Mouse (Mus musculus) kidney, adult 2 months (tissue): Measurements from ENCODE around the gene Ttc30a1. TPM values are rescaled to one million over a fixed set of nuclear protein-coding genes. Genes with fewer than 3 reads are reported as not detected.
"Not testable (repeated sequence)": the region's sequence is repeated elsewhere in the genome, so short reads cannot be mapped to it uniquely, and the experiment has no call there.

Source experiments
- DNase-seq: peaks from one replicate; pipeline ENCODE4 v3.0.0; 2021
- H3K27ac ChIP-seq: fragments of 200-500 bp; 2 replicates; pipeline ENCODE4 v1.5.1; 2012; ENCODE audit warnings: low read depth, low read length, control low read depth, inconsistent platforms; ENCODE audit not compliant: insufficient read depth
- H3K27me3 ChIP-seq: fragments of 200-500 bp; replicated peaks from 2 replicates; pipeline ENCODE4 v1.6.1; 2012; ENCODE audit warnings: mild to moderate bottlenecking, moderate library complexity, low read length, inconsistent platforms; ENCODE audit not compliant: control insufficient read depth, insufficient read depth
- H3K36me3 ChIP-seq: fragments of 200-500 bp; 2 replicates; pipeline ENCODE4 v1.6.1; 2012; ENCODE audit warnings: mild to moderate bottlenecking, moderate library complexity, low read length, inconsistent platforms; ENCODE audit not compliant: control insufficient read depth, insufficient read depth
- H3K4me1 ChIP-seq: fragments of 200-500 bp; 2 replicates; pipeline ENCODE4 v1.6.1; 2011; ENCODE audit warnings: low read length; ENCODE audit not compliant: control insufficient read depth, insufficient read depth
- H3K4me3 ChIP-seq: fragments of 200-500 bp; 2 replicates; pipeline ENCODE4 v1.5.1; 2011; ENCODE audit warnings: mild to moderate bottlenecking, low read depth, low read length, control low read depth; ENCODE audit not compliant: insufficient read depth
- CTCF ChIP-seq: fragments of 200-500 bp; conservative IDR thresholded peaks from 2 replicates; pipeline ENCODE4 v1.5.1; 2011; ENCODE audit warnings: low read depth, mild to moderate bottlenecking, control low read depth, low read length, moderate library complexity, mixed read lengths; ENCODE audit not compliant: insufficient read depth, insufficient read length
- POLR2A ChIP-seq: fragments of 200-500 bp; IDR thresholded peaks from one replicate; pipeline ENCODE4 v1.6.1; 2011; ENCODE audit warnings: low read depth, low read length, control low read depth
- WGBS: fragments of 180-500 bp; shearing (Covaris S2); methylation state at CpG from one replicate; pipeline ENCODE4 v1.1.7; 2018; 5-methylcytosine and 5-hydroxymethylcytosine counted together
- polyA plus RNA-seq: library from polyadenylated mRNA; depleted of rRNA; stranded (reverse); fragments of >200 nt; gene quantifications from 2 replicates; pipeline ENCODE4 v1.2.3, GENCODE M21; 2012

The Ttc30a1 gene
- polyA plus RNA-seq, 1 experiment, result 2.8 TPM

DNA sequence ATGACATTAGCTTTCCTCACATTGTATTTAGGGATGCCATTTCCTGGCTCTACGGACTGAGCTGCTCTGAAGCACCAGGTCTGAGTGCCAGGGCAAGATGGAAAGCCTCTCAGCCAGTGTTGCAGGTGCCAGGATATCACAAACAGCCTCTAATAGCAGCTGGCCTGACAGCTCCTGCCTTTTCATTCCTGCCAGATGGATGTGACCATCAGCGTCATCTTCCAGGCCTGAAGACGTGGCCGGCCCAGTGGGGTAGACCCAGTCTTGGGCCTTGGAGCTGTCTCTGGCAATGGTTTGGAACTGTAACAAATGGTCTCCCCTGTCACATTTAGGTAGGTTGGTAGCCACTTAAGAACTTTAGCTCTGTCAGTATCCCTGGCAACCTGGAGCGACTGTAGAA lies 28.4 kb downstream of the Ttc30a1 start:
- Histone ChIP-seq H3K4me1 (no peaks in the 10 kb centered on the region), H3K4me3 (no peak overlapping the region), H3K36me3 (no peaks in the 10 kb centered on the region), H3K27me3 (no peaks in the 10 kb centered on the region), H3K27ac (no peak overlapping the region)
- TF ChIP-seq CTCF (no peak), POLR2A (no peak)
- 94% methylated on average over 5 of the region's 5 CpGs for WGBS
- no peak for DNase-seq

DNA sequence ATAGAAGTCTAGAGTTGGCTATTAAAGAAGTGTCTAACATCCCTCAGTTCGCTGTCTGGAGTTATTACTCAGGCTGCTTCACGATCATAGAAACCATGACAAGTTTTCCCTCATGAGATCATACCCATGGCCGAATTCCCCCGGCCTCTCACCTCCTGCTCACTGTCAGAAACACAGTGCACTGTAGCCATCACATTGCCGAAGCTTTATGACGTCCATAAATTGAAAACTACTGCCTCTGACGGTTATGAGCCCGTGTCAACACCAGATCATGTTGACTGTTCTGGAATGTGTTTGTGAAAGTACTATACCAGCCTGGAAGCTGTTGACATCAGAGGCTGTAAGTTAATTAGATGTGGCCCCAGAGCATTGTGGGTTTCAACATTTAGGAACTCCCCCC lies 31.1 kb downstream of the Ttc30a1 start:
- H3K27ac ChIP-seq, result no peak overlapping the region
- no peaks in the 10 kb centered on the region for H3K4me1 ChIP-seq
- WGBS, result 77% methylated on average over 8 of the region's 8 CpGs
- H3K4me3 ChIP-seq, result no peak overlapping the region
- DNase-seq, result no peak
- H3K36me3 ChIP-seq, result no peaks in the 10 kb centered on the region
- TF ChIP-seq POLR2A, result no peak
- no peak for TF ChIP-seq CTCF
- no peaks in the 10 kb centered on the region for H3K27me3 ChIP-seq

DNA sequence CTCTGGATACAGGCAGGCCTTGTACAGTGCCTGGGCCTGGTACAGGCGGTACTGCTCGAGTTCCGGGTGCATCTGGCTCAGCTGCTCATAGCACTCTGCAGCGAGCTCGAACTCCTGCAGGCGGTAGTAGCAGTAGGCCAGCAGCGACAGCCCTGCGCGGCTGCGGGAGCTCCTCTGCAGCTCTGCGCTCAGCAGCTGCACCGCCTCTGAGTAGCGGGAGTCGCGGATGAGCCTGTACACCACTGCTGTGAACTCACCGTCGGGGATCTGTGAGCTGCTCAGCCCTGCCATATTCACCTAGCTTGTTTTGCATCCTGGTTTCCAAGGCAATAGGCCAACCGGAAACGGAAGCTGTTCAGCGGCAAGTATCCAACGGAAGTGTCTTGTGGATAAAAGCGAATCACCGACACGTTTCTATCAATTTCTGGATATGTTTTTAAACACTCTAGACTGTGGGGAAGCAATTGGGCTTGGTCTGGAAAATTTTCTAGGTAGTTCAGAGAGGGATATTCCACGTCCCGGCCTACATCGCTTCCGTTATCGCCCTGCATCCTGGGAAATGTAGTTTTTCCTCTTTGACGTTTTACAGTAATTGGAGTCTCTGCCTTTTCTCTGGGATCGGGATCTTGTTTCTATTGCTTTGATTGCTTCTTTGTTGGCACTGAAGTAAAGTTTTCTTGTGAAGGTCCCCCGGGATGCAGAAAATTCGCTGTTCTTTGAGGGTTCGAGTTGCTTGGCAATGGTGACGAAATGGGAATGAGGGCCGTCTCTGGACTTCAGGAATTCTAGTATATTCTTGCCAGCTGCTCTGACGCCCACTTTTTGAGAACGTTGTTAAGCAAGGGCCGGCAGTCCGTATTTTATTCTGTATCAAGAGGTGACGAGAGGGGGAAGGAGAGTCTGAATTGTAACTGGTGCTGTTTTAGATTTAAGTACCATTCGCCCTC lies 43.4 kb downstream of the Ttc30a1 start, which contains the start of gene Ttc30b:
Gene Ttc30b, minus strand, starts transcription at position 469 of the 947 bp plus-strand sequence.
- 4% methylated on average over 41 of the region's 42 CpGs for WGBS
- Histone ChIP-seq H3K4me1 (no peaks in the 10 kb centered on the region; the same call in 1 of the 2 replicates), H3K27me3 (no peaks in the 10 kb centered on the region), H3K36me3 (no peaks in the 10 kb centered on the region), H3K4me3 (peak within 1 kb of the TSS; percentile 49), H3K27ac (peak within 1 kb of the TSS; percentile 91)
- TF ChIP-seq CTCF, result no peak
- no peak for TF ChIP-seq POLR2A
- peak; percentile 90 for DNase-seq

DNA sequence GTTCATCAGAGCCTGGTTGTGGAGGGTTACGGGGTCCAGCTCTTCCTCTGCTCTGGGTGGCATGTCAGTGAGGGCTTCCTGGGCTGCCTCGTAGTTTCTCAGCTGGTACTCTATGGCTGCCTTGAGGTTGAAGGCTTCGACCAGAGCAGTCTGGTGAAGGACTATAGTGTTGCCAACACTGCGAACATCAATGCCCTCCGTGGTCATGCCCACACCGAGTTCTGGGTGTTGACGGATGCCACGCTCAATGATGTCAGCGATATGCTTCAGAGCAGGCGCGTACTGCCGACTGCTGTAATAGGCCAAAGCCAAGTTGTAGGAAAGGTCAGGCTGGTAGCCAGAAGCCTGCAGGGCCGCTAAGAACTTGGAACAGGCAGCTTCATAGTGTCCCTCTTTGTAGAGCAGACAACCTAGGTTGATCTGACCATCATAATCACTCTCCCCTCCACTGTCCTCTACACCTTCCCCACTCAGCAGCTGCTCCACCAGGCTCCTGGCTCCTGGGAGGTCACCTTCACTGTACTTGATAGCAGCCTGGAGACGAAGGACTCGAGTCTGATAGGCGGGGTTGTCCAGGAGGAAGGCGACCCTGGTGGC lies 44.1 kb downstream of the Ttc30a1 start:
- not testable (repeated sequence) for H3K27me3 ChIP-seq, H3K36me3 ChIP-seq, H3K4me1 ChIP-seq, H3K27ac ChIP-seq
- whole genome bisulfite sequencing, result 68% methylated on average over 17 of the region's 17 CpGs
- H3K4me3 ChIP-seq, result peak overlapping the region; percentile 49
- peak; percentile 6 for DNase-seq

- DNase-seq, H3K4me1 ChIP-seq, H3K36me3 ChIP-seq, H3K27ac ChIP-seq, H3K27me3 ChIP-seq, H3K4me3 ChIP-seq: not testable (repeated sequence)
- WGBS, result 69% methylated on average over 2 of the region's 2 CpGs
Measured at GRCm38 (mm10) chr2:75936685-75937084, 45.1 kb downstream of the Ttc30a1 start.

DNA sequence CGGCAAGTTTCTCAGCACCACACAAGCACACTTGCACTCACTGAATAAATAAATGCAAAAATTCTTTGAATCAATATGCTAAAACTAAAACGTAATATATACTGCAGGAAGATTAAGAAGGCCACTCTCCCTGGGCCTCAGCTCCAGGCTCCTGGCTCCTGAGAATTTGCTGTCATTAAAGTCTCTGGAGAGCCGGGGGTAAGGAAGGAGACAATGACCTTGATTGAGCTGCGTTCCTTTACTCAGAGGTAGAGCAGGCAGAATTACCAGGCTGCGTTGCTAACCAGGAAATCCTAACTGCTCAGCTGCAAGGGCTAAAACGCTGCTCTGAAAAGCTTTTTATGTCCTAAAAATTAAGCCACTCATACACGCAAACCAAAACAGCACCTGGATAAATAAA lies 48.2 kb downstream of the Ttc30a1 start:
- no peak overlapping the region for H3K4me3 ChIP-seq
- H3K27me3 ChIP-seq, result no peaks in the 10 kb centered on the region
- WGBS, result 35% methylated on average over 7 of the region's 7 CpGs
- H3K36me3 ChIP-seq, result no peaks in the 10 kb centered on the region; the same call in 1 of the 2 replicates
- no peak overlapping the region for H3K27ac ChIP-seq
- no peak for TF ChIP-seq POLR2A
- TF ChIP-seq CTCF, result no peak
- H3K4me1 ChIP-seq, result no peaks in the 10 kb centered on the region
- DNase-seq, result no peak

GRCm38 (mm10) chr2:75930941-75931340 lies 50.8 kb downstream of the Ttc30a1 start:
- TF ChIP-seq POLR2A (no peak), CTCF (no peak)
- DNase-seq, result no peak
- H3K27ac ChIP-seq, result no peak overlapping the region

More at GRCm38 (mm10) chr2:75930941-75931340, 50.8 kb downstream of the Ttc30a1 start:
- Histone ChIP-seq H3K36me3 (peaks cover 2% of the 10 kb centered on the region; the same call in 1 of the 2 replicates), H3K27me3 (no peaks in the 10 kb centered on the region), H3K4me3 (no peak overlapping the region), H3K4me1 (no peaks in the 10 kb centered on the region)
- WGBS, result 82% methylated on average over 2 of the region's 2 CpGs
